Mouse (Mus musculus) hindbrain, embryonic 16.5 days (tissue): ENCODE measurements around the gene Pla2g6. TPM values are rescaled to one million over a fixed set of nuclear protein-coding genes. Genes with fewer than 3 reads are reported as not detected.
A peak's percentile ranks its signal among the peaks of the same experiment; 100 is the strongest.

Source experiments
- ATAC-seq: fragments of 200-750 bp; cut with Nextera tagmentation; 2 replicates; pipeline ENCODE4 v1.8.0; 2017; ENCODE audit warnings: moderate TSS enrichment, moderate library complexity
- H3K27ac ChIP-seq: fragments of 300-500 bp; sonication (generic); 2 replicates; pipeline ENCODE4 v1.5.1; 2014; ENCODE audit warnings: low read depth, mild to moderate bottlenecking, control low read depth, low read length, moderate library complexity
- H3K27me3 ChIP-seq: fragments of 300-500 bp; sonication (generic); replicated peaks from 2 replicates; pipeline ENCODE4 v1.6.1; 2014; ENCODE audit warnings: low read length; ENCODE audit not compliant: control insufficient read depth, insufficient read depth
- H3K36me3 ChIP-seq: fragments of 300-500 bp; sonication (generic); 2 replicates; pipeline ENCODE4 v1.6.1; 2014; ENCODE audit warnings: mild to moderate bottlenecking, low read length, moderate library complexity, mixed read lengths; ENCODE audit not compliant: control insufficient read depth, insufficient read depth
- H3K4me1 ChIP-seq: fragments of 300-500 bp; sonication (generic); 2 replicates; pipeline ENCODE4 v1.6.1; 2014; ENCODE audit warnings: low read depth, low read length; ENCODE audit not compliant: control insufficient read depth, insufficient read depth
- H3K4me2 ChIP-seq: fragments of 300-500 bp; sonication (generic); 2 replicates; pipeline ENCODE4 v1.6.1; 2014; ENCODE audit warnings: mild to moderate bottlenecking, low read length, control low read depth, moderate library complexity
- H3K4me3 ChIP-seq: fragments of 300-500 bp; sonication (generic); 2 replicates; pipeline ENCODE4 v1.5.1; 2014; ENCODE audit warnings: mild to moderate bottlenecking, low read length, control low read depth, moderate library complexity
- H3K9ac ChIP-seq: fragments of 300-500 bp; sonication (generic); 2 replicates; pipeline ENCODE4 v1.6.1; 2014; ENCODE audit warnings: low read depth, mild to moderate bottlenecking, control low read depth, low read length, moderate library complexity
- H3K9me3 ChIP-seq: fragments of 300-500 bp; sonication (generic); 2 replicates; pipeline ENCODE4 v1.6.1; 2014; ENCODE audit warnings: mild to moderate bottlenecking, low read length, moderate library complexity; ENCODE audit not compliant: control insufficient read depth
- WGBS: fragments of 180-500 bp; shearing (Covaris S2); extraction: QIAGEN DNeasy Blood & Tissue Kit; methylation state at CpG from one replicate; pipeline ENCODE4 v1.1.7; 2014; 5-methylcytosine and 5-hydroxymethylcytosine counted together
- polyA plus RNA-seq: library from polyadenylated mRNA; unstranded; fragments of >200 nt; fragmentation: Nextera tagmentation; extraction: Ambion mirVana; gene quantifications from 2 replicates; pipeline ENCODE4 v1.2.1, GENCODE M21; 2015

Pla2g6 gene
- polyA plus RNA-seq, 1 experiment from 2014 or later = 23.0 TPM

- H3K4me3 ChIP-seq = no peak overlapping the region
- H3K36me3 ChIP-seq = no peaks in the 10 kb centered on the region
- 68% methylated on average over 10 of the region's 10 CpGs for WGBS
- H3K4me1 ChIP-seq = no peaks in the 10 kb centered on the region
- no peak for ATAC-seq
- H3K9me3 ChIP-seq = 0 out of 2 replicates have a peak, but pooled peaks cover 3% of the 10 kb centered on the region
- H3K9ac ChIP-seq = no peak overlapping the region
- no peak overlapping the region for H3K27ac ChIP-seq
- H3K4me2 ChIP-seq = no peak overlapping the region
- H3K27me3 ChIP-seq = no peaks in the 10 kb centered on the region
Measured at GRCm38 (mm10) chr15:79277728-79278127, 50.5 kb downstream of the Pla2g6 start.

DNA sequence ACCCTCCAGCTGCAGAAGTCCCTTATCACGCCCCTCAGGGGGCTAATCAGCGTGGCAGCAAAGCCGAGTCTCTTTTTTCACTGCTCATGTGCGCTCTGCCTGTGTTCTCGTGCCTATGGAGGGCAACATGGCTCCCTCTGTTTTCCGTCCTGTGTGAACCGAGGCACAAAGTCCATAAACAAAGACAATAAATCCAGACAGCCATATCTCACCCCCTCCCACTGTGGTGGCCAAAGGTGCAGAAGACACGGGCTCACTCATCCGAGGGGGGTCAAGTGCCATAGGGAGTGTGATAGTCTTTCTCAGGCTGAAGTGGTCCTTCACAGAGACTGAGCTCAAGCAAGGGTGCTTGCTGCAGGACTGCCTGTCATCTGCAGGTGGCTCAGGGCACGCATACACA, 55.2 kb downstream of the Pla2g6 start:
- ATAC-seq = no peak
- Histone ChIP-seq H3K4me3 (no peak overlapping the region), H3K4me2 (no peak overlapping the region), H3K9me3 (0 out of 2 replicates have a peak, but pooled peaks cover 3% of the 10 kb centered on the region), H3K4me1 (peaks cover 13% of the 10 kb centered on the region), H3K27ac (no peak overlapping the region), H3K36me3 (no peaks in the 10 kb centered on the region), H3K27me3 (no peaks in the 10 kb centered on the region), H3K9ac (no peak overlapping the region)
- 47% methylated on average over 10 of the region's 10 CpGs for WGBS

- peak; percentile 5; the same call in 1 of the 2 replicates for ATAC-seq
- Histone ChIP-seq H3K4me2 (peak overlapping the region; percentile 95), H3K9me3 (no peaks in the 10 kb centered on the region), H3K4me1 (peaks cover 13% of the 10 kb centered on the region), H3K27ac (no peak overlapping the region), H3K4me3 (peak overlapping the region; percentile 50), H3K27me3 (no peaks in the 10 kb centered on the region), H3K36me3 (no peaks in the 10 kb centered on the region), H3K9ac (peak overlapping the region; percentile 64; the same call in 1 of the 2 replicates)
- WGBS = 13% methylated on average over 17 of the region's 17 CpGs
Measured at GRCm38 (mm10) chr15:79271124-79271746, 57.0 kb downstream of the Pla2g6 start.

DNA sequence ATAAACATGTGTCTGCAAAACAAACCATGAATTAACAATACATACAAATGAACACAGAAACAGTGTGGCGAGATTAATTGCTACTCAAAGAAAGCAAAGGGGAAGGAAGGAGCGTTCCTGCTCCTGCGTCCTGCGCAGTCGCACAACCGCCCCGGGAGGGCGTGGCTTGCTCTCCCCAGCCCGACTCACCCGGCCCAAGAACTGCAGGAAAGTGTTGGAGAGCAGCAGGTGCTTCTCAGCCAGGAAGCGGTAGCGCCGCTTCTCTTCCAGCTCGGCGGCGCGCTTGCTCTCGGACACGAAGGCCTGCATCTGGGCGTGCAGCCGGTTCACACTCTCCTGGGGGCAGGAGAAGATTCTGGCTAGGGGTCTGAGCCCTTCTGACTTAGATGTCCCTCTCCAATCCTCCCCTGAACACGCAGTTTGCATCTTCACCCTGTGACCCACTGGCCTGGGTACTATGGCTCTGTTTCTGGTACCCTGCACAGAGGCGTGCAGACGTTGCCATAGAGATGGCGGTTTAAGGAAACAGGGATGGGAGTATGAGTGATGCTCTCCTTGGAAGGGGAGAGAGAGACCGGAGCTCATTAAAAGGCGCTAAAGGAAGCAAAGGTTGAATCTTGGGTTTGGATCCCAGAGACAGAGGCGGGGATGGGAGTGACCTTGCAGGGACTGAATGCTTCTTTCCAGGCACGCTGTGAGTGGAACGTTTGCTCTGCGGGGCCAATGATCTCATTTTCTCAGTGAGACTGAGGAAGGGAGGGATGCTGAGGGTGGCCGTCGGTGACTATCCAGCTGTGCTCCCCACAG, 57.7 kb downstream of the Pla2g6 start:
- H3K27ac ChIP-seq = peak overlapping the region; percentile 48

GRCm38 (mm10) chr15:79268521-79268920, 59.7 kb downstream of the Pla2g6 start:
- WGBS = 40% methylated on average over 1 of the region's 1 CpGs
- no peak overlapping the region for H3K4me2 ChIP-seq
- no peak overlapping the region for H3K9ac ChIP-seq
- H3K9me3 ChIP-seq = no peaks in the 10 kb centered on the region
- no peaks in the 10 kb centered on the region for H3K36me3 ChIP-seq
- H3K27me3 ChIP-seq = peaks cover 4% of the 10 kb centered on the region
- H3K27ac ChIP-seq = no peak overlapping the region
- no peak overlapping the region for H3K4me3 ChIP-seq
- H3K4me1 ChIP-seq = peaks cover 13% of the 10 kb centered on the region
- no peak for ATAC-seq

More for the DNA sequence above, 57.7 kb downstream of the Pla2g6 start:
- Histone ChIP-seq H3K27me3 (no peaks in the 10 kb centered on the region), H3K36me3 (no peaks in the 10 kb centered on the region), H3K9ac (peak overlapping the region; percentile 64), H3K4me2 (peak overlapping the region; percentile 95), H3K4me3 (peak overlapping the region; percentile 50), H3K4me1 (peaks cover 13% of the 10 kb centered on the region), H3K9me3 (no peaks in the 10 kb centered on the region)
- WGBS = under 1% methylated on average over 33 of the region's 33 CpGs
- peak; percentile 80 for ATAC-seq

DNA sequence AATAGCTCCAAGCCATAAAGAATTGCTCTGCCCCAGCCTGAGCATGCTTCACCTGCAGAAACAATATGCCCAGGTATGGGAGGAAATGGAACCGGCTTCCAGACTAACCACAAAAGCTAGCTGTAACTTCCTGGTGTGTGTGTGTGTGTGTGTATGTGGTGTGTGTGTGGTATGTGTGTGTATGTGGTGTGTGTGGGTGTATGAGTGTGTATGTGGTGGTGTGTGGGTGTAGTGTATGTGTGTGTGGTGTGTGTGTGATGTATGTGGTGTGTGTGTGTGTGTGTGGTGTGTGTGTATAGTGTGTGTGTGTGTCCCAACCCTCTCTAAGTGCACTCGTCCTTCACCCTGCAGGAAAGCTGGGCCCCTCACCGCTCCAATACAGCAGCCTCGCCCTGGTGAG, 62.8 kb downstream of the Pla2g6 start:
- Histone ChIP-seq H3K27me3 (peaks cover 19% of the 10 kb centered on the region), H3K4me3 (no peak overlapping the region), H3K9me3 (no peaks in the 10 kb centered on the region), H3K4me1 (peaks cover 14% of the 10 kb centered on the region), H3K9ac (no peak overlapping the region), H3K36me3 (no peaks in the 10 kb centered on the region), H3K27ac (no peak overlapping the region), H3K4me2 (no peak overlapping the region)
- ATAC-seq = no peak
- WGBS = 82% methylated on average over 4 of the region's 4 CpGs

GRCm38 (mm10) chr15:79263726-79264125, 64.5 kb downstream of the Pla2g6 start:
- Histone ChIP-seq H3K4me1 (peaks cover 10% of the 10 kb centered on the region), H3K36me3 (no peaks in the 10 kb centered on the region), H3K9me3 (no peaks in the 10 kb centered on the region), H3K4me3 (no peak overlapping the region), H3K9ac (no peak overlapping the region), H3K4me2 (no peak overlapping the region), H3K27me3 (peaks cover 26% of the 10 kb centered on the region), H3K27ac (no peak overlapping the region)
- no peak for ATAC-seq
- WGBS = 86% methylated on average over 6 of the region's 6 CpGs

GRCm38 (mm10) chr15:79262786-79263309, 65.3 kb downstream of the Pla2g6 start:
- no peak for ATAC-seq
- Histone ChIP-seq H3K36me3 (no peaks in the 10 kb centered on the region), H3K27ac (no peak overlapping the region), H3K4me3 (no peak overlapping the region; the same call in 1 of the 2 replicates), H3K4me2 (no peak overlapping the region), H3K9ac (no peak overlapping the region), H3K27me3 (peaks cover 26% of the 10 kb centered on the region), H3K9me3 (no peaks in the 10 kb centered on the region), H3K4me1 (peaks cover 10% of the 10 kb centered on the region)
- WGBS = 95% methylated on average over 3 of the region's 3 CpGs

- no peak for ATAC-seq
- Histone ChIP-seq H3K4me3 (peak overlapping the region; percentile 71), H3K27me3 (peaks cover 26% of the 10 kb centered on the region), H3K9me3 (no peaks in the 10 kb centered on the region), H3K27ac (no peak overlapping the region), H3K9ac (no peak overlapping the region), H3K4me1 (peaks cover 10% of the 10 kb centered on the region), H3K36me3 (no peaks in the 10 kb centered on the region), H3K4me2 (peak overlapping the region; percentile 99)
- WGBS = 22% methylated on average over 13 of the region's 13 CpGs
Measured at GRCm38 (mm10) chr15:79262375-79262774, 65.8 kb downstream of the Pla2g6 start.
